Mouse (Mus musculus) stomach, postnatal 0 days (tissue): ENCODE data around the gene Rbmxl1.

Experiments
- CTCF ChIP-seq: IDR thresholded peaks from 2 replicates; pipeline ENCODE4 v1.5.1; 2016; ENCODE audit warnings: antibody characterized with exemption, low read depth, mild to moderate bottlenecking, moderate library complexity
- EP300 ChIP-seq: optimal IDR thresholded peaks from 2 replicates; pipeline ENCODE3; 2016; ENCODE audit warnings: antibody characterized with exemption

GRCm38 (mm10) chr8:78556773-78557434 is 48.2 kb upstream of the Rbmxl1 start:
- no peak for TF ChIP-seq EP300
- TF ChIP-seq CTCF, result no peak
